Mouse (Mus musculus) lung, postnatal 25 days (tissue): ENCODE measurements at regions not wholly inside any gene's neighbourhood (a gene's known extent, or its start where the extent isn't known, plus 50 kb on each side); places are given as distances from the start of the nearest gene placed in this dataset.

Experiments
- DNase-seq: peaks from one replicate; pipeline ENCODE4 v3.0.0; 2022; ENCODE audit warnings: low spot score

DNA sequence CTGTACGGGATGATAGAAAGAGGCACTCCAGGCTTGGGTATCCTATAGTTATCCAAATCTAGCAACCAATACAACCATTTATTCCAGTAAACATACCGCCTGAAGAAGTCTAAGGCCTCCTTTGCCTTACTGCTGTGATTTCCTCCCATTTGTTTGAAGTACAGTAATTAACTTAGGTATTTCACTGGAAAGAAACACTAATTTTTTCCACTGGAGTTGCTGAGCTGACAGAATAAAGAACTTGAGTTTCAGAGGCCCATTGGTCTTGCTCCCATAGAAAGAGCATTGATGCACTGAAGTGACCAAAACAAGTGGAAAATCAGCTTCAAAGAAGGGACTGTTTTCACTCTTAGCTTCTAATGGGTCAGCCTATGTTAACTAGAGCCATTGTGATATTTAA is 1100.8 kb upstream of the Gm7489 start:
- DNase-seq: no peak

DNA sequence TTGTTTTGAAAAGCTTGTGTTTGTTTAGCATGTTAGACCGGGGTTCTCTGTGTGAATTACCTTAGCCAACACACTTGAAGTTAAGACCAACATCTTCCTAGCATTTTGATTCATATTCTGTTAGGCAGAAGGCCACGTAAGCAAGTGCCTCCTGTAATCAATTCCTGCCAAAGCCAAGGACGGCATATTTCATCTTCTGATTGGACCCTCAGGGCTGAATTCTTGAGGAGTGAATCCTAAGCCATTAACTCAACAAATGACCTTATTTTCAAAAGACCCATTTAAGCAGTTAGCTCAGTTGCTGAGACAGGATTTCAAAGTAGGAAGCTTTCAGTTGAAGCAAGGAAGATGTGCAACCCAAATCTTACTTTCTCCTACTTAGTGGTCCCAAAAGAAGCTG is 1099.5 kb upstream of the Gm7489 start:
- no peak for DNase-seq

DNA sequence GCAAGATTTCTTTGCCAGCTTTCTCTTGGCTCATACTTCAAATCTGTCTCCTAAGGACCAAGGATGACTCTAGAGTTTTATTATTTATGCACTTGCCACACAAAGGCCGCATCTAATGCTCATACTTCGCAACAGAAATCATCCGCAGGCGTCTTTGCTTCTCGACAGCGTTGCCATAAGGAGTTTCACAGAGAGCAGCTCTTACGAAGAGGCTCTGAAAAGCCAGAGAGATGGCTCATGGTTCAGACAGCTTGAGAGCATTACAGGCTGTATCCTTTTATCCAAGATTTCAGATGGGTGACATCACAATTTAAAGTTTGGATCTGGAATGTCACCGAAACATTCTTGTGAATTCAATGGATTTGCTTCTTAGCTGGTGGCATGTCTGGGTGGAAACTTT is 1098.7 kb upstream of the Gm7489 start:
- DNase-seq: no peak

DNA sequence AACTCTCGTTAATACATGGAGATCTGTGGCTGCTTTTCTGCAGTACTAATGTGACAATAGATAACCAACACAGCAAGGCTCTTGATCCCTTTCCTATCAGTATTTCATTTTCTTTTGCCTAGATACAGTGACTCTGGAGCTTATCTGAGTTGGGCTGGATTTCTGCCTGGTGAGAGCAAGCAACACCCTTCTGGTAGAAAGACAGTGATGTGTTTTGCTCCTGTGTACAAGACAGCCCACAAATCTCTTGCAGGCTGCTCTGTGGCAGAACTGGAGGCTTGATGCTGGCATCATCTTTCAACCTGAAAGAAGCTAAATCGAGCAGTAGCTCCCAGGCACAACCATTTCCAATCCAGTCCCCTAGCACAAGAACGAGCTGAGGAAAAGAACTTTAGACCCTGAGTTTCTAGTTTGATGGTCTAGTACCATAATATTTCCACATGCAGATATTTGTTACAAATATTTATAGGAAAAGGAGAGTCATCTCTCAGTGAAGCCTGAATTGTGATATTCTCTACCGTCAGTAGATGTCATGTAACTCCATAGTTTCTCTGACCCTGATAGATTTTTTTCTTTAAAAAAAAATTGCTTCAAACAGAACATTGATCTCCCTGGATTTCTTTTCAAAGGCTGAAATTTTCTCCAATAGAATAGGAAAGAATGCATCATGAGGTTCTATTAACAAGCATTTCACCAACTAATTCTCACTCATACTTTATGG is 1079.1 kb upstream of the Gm7489 start:
- no peak for DNase-seq

DNA sequence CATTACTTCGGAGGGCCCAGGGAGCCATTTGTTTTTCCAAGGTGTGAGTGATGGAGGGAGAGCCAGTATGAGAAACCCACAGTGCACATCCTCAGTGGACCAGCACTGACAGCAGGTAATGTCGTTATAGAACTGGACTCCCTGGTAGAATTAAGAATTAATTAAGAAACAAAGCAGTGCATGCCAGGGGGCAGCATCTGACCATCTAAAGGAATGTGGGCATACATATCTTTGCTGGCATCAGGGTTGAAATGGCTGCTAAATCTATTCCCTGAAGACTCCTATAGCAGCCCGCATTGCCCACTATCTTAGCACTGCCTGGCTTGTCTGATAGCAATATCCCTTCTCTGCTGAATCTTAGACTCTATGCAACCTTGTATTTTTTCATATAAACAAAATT is 1076.1 kb upstream of the Gm7489 start:
- DNase-seq: no peak

DNA sequence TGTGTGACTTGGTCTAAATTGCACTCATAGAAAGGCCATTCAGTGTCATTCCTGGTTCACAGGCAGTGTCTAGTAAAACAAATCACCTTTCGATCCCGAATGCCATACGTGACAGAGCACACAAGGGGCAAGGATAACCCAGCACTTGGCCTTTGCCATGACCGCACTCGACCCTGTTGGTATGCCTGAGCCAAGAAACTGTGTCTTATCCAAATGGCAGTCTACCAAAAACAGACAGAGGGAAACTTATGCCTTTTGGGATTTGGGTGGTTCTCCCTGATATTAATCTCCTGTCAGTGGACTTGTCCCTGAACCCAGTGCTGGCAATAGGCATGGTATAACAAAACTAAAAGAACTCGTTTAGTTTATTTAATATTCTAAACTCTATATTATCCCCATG is 1063.9 kb upstream of the Gm7489 start:
- no peak for DNase-seq

DNA sequence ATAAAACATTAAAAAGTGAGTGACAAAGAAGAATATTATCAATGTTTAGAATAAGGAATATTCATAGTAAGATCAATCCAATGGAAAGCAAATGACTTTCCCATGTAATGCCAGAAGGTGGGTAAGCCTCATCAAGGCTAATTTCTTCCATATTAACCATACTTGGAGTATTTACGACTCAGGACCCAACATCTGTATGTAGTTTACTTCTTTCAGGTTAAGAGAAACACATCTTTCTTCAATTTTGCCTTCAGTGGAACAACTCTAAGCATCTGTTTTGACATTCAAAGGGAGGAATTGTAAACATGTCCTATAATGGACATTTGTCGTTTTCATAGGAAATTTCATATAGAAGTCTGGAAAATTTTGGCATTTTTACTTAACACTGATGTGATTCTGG is 1047.8 kb upstream of the Gm7489 start:
- DNase-seq: no peak

DNA sequence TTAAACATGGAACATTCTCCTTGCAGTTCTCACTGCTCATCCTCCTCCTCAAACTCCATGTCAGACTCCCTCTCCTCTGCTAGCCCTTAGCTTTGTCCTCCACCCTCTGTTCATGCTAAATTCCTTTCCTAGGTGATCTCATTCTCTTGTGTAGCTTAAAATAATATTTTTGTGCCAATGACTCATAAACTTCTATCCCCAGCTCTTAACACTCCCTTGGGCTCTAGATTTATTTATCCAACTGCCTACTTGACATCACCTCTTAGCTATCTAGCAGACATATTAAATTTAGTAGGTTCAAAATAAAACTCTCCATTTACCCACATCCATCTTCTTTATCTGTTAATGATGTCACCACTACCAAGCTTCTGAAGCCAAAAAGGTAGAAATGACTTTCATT is 1036.6 kb upstream of the Gm7489 start:
- DNase-seq: no peak

DNA sequence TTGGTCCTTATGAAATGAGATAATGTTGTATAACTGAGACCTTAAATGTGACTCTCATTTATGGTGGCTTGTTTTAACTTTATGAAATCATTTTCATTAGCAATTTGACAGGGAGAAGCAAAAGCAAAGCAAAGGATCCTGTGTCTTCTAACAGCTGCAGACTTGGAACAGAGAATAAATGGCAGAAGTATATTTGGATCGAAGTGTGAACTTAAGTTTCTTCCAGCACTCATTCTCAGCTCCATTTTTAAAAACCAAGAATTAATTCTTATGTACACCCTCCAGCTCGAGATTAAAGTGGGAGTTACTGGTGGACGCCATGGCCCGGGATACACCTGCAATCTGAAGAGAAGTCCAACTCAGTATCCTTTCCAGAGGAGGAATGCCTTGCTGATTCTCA is 1026.0 kb upstream of the Gm7489 start:
- no peak for DNase-seq

DNA sequence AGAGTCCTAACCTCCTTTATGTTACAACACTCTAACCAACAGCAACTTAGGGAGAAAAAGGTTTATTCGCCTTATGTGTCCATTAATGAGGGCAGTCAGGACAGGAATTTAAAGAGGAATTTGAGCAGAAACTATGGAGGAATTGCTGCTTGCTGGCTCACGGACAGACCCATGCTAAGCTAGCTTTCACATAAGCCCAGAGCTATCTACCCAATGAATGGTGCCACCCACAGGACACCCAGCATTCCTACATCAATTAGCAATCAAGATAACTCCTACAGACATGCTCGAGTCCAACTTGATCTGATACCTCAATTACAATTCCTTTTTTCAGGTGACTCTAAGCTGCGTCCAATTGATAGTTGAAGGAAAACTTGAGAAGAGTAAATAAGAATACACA is 1021.2 kb upstream of the Gm7489 start:
- no peak for DNase-seq

DNA sequence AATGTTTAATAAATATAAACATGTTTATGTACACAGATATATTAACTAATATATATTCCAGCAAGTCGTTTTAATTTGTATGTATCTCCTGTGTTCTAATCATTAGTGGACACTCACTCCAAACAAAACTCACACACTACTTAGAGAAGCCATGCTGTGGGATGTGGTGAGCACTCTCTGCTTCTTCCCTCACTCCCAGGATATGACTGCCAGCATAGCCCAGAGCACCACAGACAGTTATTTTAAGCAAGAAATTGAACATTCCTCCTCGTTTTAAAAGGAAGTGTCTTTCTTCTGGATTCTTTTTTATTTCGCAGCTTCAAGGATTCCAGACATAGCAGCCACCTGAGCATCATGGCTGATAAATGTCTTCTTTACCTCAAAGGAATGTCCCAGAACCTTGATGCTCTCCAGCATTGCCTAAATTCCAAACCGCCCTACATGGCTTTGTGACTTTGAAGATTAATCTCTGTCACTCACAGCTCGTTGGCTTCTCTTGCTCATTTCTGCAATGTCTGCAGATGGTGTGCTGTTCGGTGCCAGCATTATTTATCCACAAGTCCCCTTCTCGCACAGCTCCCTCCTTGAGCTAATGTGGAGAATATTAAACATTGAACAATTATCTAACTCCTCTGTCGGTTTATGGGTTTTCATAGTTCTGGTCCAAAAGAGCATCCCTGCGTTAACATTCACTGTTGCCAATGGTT is 992.3 kb upstream of the Gm7489 start:
- no peak for DNase-seq

DNA sequence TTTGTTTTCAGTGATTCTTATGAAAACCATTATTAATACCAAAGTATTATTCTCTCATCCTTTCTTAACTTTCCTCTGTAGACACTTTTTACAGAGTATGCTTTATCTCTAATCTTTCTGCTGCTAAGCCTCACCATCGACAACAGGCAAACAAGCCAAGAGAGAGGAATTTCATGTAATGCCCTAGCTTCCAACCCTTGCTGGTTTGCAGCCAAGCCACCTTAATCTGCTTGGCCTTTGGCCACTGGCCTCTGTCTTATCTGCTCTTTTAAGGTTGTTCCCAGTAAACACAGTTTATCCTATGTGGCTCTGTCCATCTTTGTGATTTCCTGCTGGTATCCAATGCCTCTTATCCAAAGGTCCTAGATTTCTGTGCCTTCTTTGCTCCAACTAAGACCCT is 986.6 kb upstream of the Gm7489 start:
- no peak for DNase-seq

DNA sequence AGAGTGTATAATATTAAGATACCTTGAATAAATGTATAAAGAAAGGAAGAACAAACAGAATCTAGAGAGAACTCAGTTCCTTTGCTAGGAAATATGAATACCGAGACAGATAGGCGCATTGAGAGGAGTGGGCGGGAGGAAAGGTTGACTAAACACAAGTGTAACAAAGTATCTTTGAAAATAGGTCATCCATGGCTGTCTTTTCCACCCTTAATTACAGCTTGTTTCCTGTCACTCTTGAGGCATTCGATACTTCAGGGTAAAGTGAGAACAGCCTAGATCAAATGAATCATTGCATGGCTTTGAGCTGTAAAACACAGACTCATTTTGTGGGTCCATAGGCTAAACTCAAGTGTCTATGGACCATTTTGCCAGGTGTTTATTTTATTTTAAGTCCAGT is 985.3 kb upstream of the Gm7489 start:
- no peak for DNase-seq

DNA sequence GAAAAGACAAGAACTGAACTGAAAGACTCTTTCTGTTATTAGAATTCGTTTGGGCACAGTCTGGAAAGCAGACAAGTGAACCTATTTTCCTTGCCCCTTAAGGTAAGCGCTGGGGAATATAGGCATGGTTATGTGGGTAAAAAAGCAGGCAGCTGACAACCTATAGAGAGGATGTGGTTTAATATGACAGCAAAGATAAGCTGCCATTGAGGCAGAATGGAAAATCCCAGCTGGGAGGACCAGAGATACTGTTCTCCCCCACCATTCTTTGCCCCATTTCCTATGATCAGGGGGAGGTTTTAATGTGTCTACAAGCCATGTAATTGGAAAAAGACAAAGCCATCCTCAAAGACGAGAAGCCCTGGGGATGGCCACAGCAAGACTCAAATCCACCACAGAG is 984.9 kb upstream of the Gm7489 start:
- no peak for DNase-seq

DNA sequence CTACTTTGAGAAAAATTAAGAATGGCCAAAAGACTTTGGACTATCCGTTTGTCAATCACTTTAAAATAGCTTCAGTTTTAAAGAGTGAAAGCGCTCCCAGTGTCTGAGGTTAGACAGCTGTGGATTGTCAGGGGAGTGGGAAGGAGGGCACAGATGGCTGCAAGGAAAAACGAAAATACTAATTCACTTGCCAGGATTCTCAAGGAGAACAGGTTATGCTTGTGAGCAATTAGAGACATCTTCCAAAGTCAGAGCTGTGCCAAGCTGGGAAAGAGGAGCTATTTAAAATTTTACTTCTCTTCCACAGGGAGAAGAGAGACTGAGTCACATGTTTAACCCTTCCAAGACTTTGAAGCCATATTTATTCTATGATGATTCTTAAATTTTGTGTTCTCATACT is 979.5 kb upstream of the Gm7489 start:
- no peak for DNase-seq

DNA sequence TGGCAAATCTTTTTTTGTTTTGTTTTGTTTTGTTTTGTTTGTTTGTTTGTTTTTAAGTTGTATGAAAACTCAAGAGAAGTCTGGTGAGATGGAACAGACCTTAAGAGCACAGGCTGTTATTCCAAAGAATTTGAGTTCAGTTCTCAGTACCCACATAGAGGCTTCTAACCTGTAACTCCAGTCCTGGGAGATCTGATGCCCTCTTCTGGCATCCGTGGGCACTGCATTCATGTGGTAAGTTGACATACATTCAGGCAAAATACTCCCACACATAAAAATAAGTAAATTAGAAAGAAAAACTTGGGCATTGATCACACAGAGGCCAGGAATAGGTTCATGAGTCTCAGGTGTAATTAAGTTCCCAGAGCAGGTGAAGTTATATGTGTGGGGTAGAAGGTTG is 977.5 kb upstream of the Gm7489 start:
- no peak for DNase-seq

DNA sequence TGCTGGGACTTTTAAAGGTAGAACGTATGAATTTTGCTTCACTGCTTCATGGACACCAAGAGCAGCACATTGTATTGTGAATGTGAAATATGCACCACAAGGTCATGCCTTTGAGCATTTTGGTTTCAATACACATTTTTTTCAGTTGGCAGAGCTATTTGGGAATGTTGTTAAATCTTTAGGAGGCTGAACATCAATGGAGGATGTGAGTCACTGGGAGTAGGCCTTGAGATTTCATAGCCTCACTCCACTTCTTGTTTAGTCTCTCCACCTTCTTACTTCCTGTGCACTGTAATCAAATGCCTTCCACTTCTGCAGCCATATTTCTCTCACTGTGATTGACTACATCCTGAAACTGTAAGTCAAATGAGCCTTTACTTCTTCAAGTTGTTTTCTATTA is 962.4 kb upstream of the Gm7489 start:
- no peak for DNase-seq

DNA sequence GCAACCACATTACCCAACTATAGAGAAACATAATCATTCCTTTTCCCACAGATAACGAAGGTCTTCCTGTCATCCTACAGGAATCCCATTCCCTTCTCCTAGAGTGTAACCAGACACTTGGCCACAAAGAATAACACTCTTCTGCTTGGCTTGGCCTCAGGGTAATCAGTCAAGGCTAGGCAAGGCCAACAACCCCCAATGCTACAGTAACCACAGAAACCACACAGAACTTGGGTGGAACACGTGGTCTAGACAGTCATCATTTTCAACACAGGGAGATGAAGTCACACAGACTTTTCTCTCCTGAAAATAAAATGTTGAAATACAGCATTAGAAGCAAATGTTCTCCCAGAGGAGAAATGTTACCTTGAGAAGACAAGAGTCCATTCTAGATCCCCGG is 956.3 kb upstream of the Gm7489 start:
- DNase-seq: no peak

DNA sequence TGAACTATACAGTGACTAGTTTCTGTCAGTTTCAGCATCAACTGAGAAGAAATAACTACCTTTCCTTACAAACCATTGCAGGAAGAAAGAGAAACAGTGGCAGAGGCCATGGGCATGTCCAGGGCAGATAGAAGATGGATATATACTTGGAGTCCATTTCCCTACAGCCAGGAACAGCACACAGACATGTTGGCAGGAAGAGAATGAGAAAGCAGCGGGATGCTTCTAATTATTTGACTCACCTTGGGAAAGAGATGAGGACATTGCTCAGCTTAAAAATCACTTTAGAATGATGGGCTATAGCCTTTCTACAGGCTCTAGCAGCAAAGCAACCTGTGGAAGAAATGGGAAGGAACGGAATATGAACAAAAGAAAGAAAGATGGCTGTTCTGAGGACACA is 947.6 kb upstream of the Gm7489 start:
- no peak for DNase-seq

DNA sequence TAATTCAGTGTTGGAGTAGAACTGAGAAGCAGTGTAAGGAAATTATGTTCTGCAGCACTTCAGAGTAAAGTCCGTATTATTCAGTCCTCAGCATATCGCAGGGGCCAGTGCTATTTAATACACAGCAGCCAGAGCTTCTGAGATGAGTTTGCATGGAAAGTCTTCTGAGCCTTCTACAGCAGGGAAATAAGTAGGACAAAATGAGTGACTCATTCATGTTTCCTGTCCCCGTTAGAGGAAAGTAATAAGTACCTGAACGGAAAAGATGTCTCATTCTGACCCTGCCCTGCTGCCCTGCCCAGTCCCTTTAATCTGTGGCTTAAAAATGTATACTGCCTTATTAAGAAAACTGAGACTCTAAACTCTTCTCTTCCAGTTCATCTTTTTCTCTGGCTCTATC is 940.1 kb upstream of the Gm7489 start:
- no peak for DNase-seq

DNA sequence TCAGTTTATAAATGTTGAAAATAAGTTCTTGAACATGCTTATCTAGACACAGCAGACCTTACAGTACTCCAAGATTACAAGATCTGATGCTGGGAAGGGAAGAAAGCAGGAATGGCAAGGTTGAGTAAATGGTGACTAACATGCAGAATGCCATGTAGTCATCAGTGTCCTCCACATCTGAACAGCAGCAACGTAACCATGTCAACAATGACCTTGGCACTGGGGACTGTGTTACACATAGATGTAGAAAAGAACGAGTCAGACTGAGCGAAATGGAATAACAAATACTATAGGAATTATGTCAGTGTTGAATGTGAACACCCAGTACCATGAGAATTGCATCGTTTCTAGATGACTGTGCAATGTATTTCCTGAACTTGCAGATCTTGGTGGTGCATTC is 936.5 kb upstream of the Gm7489 start:
- no peak for DNase-seq

DNA sequence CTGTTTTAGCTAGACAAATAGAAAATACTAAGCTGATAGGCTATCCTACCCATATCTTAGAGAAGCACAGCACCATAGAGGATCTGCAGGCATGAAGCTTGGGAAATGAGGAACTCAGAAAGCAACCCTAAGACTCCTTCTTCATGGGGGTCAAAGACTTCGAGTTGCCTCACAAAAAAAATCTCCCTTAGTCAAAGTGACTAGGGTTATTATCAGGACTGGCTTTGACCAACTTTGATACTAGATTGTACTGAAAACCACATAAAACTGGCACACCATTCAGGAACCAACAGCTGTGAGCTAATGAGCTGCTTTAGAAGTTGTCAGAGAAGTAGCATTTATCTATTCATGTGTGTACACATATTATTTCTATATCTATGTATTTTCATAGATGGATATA is 931.2 kb upstream of the Gm7489 start:
- DNase-seq: no peak

DNA sequence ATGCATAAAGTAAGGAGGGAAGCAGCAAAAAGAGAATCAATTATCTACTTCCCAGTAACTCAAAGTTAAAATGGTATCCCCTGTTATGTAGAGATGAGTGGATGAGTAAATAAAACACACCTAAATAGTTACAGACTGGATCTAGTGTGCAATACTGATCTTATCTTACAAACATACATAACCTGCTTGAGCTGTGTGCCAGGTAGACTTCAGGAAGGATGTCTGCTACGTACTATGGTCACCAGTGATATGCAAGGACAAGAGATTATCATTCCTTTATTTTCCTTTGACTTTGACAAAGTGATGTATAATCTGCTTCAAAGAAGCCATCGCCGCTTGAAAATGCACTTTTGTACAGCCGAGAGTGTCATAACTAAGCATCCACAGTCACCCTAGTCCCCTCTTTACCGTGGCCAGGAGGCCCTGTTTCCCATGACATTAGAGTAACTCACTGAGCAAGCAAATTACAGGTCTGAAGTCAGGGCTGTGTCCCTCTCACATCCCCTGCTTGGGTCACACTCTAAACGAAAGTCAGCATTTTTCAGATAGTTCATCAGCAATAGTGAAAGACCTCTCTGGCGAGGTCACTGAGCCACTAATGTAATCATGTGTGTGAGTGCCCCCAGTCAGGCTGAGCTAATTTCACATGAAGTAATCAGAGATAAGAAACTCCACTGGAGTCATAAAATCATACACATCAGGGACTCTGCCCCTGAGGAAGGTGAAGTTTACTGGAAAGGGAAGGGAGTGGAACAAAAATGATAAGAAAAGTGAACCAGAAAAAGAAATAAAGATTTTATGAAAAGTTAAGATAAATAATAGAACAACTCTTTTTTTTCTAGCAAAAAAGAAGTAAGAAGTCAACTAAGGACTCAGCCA is 929.8 kb upstream of the Gm7489 start:
- DNase-seq: no peak
